Mouse (Mus musculus) monocyte, adult 59 days (primary cell): Measurements from ENCODE around the gene Zfp157. TPM values are rescaled to one million over a fixed set of nuclear protein-coding genes. Genes with fewer than 3 reads are reported as not detected.

Experiments used
- total RNA-seq, 2 experiments: library from RNA; stranded (reverse); gene quantifications; one replicate each; pipeline ENCODE4 v1.2.4; 2023

Gene Zfp157
- 10 to 100 TPM in 1 of 2 experiments, 1 to 10 TPM in 1; 9.4 to 10.1 TPM for total RNA-seq

GRCm38 (mm10) chr5:138441286-138442194 is at the start of gene Zfp157:
TSS of gene Zfp157 (plus strand) at chr5:138441468.

Other genes starting within 250 kb of the Zfp157 start
- gene Mblac1, start 247.2 kb upstream of the Zfp157 start, total RNA-seq: 1 to 10 TPM; 3.1 to 4.2 TPM
- 1 to 10 TPM; 6.4 to 8.4 TPM for gene Nxpe5, start 215.6 kb upstream of the Zfp157 start, total RNA-seq
- 10 to 100 TPM; 77.4 to 83.2 TPM for gene Lamtor4, start 186.0 kb upstream of the Zfp157 start, total RNA-seq
- gene BC037034, start 177.4 kb upstream of the Zfp157 start, total RNA-seq: 10 to 100 TPM; 54.7 to 72.0 TPM
- gene Gal3st4, start 168.6 kb upstream of the Zfp157 start, total RNA-seq: under 1 TPM in 1 of 2 experiments, not detected in 1; 0.30 TPM
- not detected for gene Gm43720, start 161.5 kb upstream of the Zfp157 start, total RNA-seq
- gene Gpc2, start 161.5 kb upstream of the Zfp157 start, total RNA-seq: 1 to 10 TPM; 2.0 to 2.5 TPM
- gene Stag3, start 161.2 kb upstream of the Zfp157 start, total RNA-seq: 1 to 10 TPM in 1 of 2 experiments, under 1 TPM in 1; 0.67 to 1.6 TPM
- 10 to 100 TPM in 1 of 2 experiments, 1 to 10 TPM in 1; 8.9 to 11.7 TPM for gene Pvrig, start 99.5 kb upstream of the Zfp157 start, total RNA-seq
- not detected for gene 1700123K08Rik, start 123.2 kb downstream of the Zfp157 start, total RNA-seq
- 10 to 100 TPM; 17.2 to 17.6 TPM for gene Zfp68, start 178.3 kb downstream of the Zfp157 start, total RNA-seq
- 1 to 10 TPM; 1.8 to 2.2 TPM for gene A430033K04Rik, start 181.4 kb downstream of the Zfp157 start, total RNA-seq